Mouse (Mus musculus) hindbrain, embryonic 13.5 days (tissue): ENCODE data around the gene March6. TPM values are rescaled to one million over a fixed set of nuclear protein-coding genes. Genes with fewer than 3 reads are reported as not detected.

ENCODE experiments used
- ATAC-seq: fragments of 200-750 bp; cut with Nextera tagmentation; 2 replicates; pipeline ENCODE4 v1.8.0; 2017; ENCODE audit warnings: moderate TSS enrichment; ENCODE audit not compliant: low FRiP score
- H3K27ac ChIP-seq: fragments of 300-500 bp; sonication (generic); 2 replicates; pipeline ENCODE4 v1.5.1; 2015; ENCODE audit warnings: inconsistent platforms, mild to moderate bottlenecking, moderate library complexity
- H3K27me3 ChIP-seq: fragments of 300-500 bp; sonication (generic); 2 replicates; pipeline ENCODE4 v1.6.1; 2015; ENCODE audit warnings: mild to moderate bottlenecking, inconsistent platforms
- H3K36me3 ChIP-seq: fragments of 300-500 bp; sonication (generic); 2 replicates; pipeline ENCODE4 v1.6.1; 2015; ENCODE audit warnings: mild to moderate bottlenecking, inconsistent platforms
- H3K4me1 ChIP-seq: fragments of 300-500 bp; sonication (generic); replicated peaks from 2 replicates; pipeline ENCODE4 v1.6.1; 2015; ENCODE audit warnings: inconsistent platforms
- H3K4me2 ChIP-seq: fragments of 300-500 bp; sonication (generic); 2 replicates; pipeline ENCODE4 v1.6.1; 2015; ENCODE audit warnings: inconsistent platforms, mild to moderate bottlenecking, moderate library complexity
- H3K4me3 ChIP-seq: fragments of 300-500 bp; sonication (generic); 2 replicates; pipeline ENCODE4 v1.5.1; 2015; ENCODE audit warnings: mild to moderate bottlenecking, inconsistent platforms
- H3K9ac ChIP-seq: fragments of 300-500 bp; sonication (generic); 2 replicates; pipeline ENCODE4 v1.6.1; 2015; ENCODE audit warnings: mild to moderate bottlenecking, inconsistent platforms
- H3K9me3 ChIP-seq: fragments of 300-500 bp; sonication (generic); 2 replicates; pipeline ENCODE4 v1.6.1; 2016; ENCODE audit warnings: inconsistent platforms
- WGBS: fragments of 180-500 bp; shearing (Covaris S2); methylation state at CpG from one replicate; pipeline ENCODE4 v1.1.7; 2015; 5-methylcytosine and 5-hydroxymethylcytosine counted together
- polyA plus RNA-seq: library from polyadenylated mRNA; unstranded; fragments of >200 nt; fragmentation: Nextera tagmentation; extraction: Ambion mirVana; gene quantifications from 2 replicates; pipeline ENCODE4 v1.2.1, GENCODE M21; 2015

March6 gene
- polyA plus RNA-seq, 1 experiment from 2014 or later: 69.6 TPM

DNA sequence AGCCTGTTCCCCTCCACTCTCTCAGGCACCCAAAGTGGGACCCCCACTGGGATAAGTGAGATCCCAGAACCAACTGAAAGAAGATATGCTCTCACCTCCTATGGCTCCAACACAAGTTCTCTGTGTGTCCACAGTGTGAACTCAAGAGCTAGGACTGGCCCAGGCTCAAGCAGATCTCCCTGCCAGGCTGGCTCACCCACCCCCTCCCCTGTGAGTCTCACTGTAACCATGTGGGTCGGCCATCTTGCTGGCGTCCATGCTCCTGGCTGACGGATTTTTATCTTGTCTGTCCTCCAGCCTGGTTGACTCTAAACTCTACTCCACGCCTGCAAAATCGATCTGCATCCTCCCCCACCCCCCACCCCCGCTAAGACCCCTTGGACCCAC, 113.5 kb downstream of the March6 start:
- Histone ChIP-seq H3K9ac (no peak overlapping the region), H3K4me2 (no peak overlapping the region), H3K27ac (0 out of 2 replicates have a peak overlapping the region, but pooled peaks have one; percentile 40), H3K36me3 (no peaks in the 10 kb centered on the region), H3K4me1 (no peaks in the 10 kb centered on the region), H3K4me3 (no peak overlapping the region), H3K27me3 (no peaks in the 10 kb centered on the region), H3K9me3 (no peaks in the 10 kb centered on the region)
- WGBS: 68% methylated on average over 6 of the region's 6 CpGs
- no peak; the same call in 1 of the 2 replicates for ATAC-seq

DNA sequence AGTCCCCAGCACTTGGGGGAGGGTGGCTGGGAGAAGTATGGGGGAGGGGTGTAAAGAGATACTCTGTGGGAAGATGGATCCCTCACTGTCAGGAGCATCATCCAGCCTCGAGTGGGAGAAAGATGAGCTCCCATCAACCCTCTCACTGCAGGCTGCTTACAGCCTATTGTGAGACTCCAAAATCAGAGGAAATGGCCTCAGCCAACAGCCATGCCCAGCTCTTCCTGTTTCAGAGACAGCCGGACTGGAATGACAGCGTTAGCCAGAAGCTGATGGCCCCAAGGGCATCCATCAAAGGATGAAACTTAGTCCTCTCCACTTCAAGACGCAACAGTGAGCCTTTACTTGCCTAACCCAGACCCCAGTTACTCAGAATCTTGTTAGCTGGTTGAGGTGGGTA, 115.7 kb downstream of the March6 start:
- Histone ChIP-seq H3K4me3 (no peak overlapping the region), H3K27me3 (no peaks in the 10 kb centered on the region), H3K4me2 (no peak overlapping the region), H3K27ac (no peak overlapping the region), H3K36me3 (no peaks in the 10 kb centered on the region), H3K9ac (no peak overlapping the region), H3K9me3 (no peaks in the 10 kb centered on the region), H3K4me1 (no peaks in the 10 kb centered on the region)
- WGBS: 74% methylated on average over 4 of the region's 4 CpGs
- ATAC-seq: no peak

DNA sequence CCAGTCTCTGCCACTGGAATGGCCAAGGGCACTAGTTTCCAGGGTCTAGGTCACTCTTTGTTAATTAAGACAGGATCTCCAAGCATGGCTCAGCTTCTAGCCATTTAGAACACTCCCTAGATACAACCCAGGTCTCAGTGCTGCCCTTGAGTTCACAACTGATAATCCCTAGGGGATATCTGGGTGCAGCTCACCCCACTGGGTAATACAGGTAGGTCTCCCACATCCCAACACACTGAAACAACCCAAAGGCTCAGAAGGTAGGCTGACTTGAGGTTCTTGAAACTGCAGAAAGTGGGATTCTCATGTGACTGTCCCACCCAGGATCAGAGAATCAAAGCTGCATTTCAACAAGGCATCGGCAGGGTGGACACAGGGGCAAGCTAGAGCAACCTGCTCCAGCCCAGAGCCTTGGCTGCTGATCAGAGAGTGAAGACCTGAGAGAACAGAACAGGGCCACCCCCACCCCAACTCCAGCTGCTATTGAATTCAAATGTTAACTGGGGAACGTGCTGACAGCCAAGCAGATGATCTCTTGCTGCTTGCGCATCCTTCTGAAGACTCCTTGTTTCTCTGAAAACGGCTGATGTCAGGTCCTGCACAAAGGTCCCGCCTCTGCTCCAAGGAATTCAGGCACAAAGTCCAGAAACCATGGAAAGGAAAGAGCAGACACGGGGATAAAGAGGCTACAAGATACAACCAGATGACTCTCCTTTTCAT, 116.5 kb downstream of the March6 start:
- ATAC-seq: no peak
- Histone ChIP-seq H3K27me3 (no peaks in the 10 kb centered on the region), H3K4me3 (no peak overlapping the region), H3K9ac (no peak overlapping the region), H3K9me3 (no peaks in the 10 kb centered on the region), H3K36me3 (no peaks in the 10 kb centered on the region), H3K27ac (no peak overlapping the region), H3K4me1 (no peaks in the 10 kb centered on the region), H3K4me2 (no peak overlapping the region)
- 35% methylated on average over 6 of the region's 6 CpGs for WGBS

DNA sequence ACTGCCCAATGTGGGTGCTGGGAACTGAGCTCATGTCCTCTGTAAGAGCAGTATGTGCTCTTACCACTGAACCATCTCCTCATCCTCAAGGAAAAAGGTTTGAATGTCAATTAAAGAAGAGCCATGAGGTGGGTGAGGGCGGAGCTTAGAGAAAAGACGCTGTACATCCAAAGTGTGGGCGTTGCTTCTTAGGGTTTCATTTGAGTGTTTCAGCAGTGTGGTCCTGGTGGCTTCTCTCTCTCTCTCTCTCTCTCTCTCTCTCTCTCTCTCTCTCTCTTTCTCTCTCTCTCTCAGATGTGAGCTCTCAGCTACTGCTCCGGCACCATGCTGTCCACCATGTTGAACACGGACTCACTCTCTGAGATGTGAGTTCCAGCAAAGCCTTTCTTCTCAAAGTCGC, 117.2 kb downstream of the March6 start:
- Histone ChIP-seq H3K4me1 (no peaks in the 10 kb centered on the region), H3K36me3 (no peaks in the 10 kb centered on the region), H3K4me2 (no peak overlapping the region), H3K9me3 (no peaks in the 10 kb centered on the region), H3K4me3 (no peak overlapping the region), H3K27me3 (no peaks in the 10 kb centered on the region), H3K27ac (no peak overlapping the region), H3K9ac (no peak overlapping the region)
- WGBS: 88% methylated on average over 6 of the region's 6 CpGs
- no peak for ATAC-seq

DNA sequence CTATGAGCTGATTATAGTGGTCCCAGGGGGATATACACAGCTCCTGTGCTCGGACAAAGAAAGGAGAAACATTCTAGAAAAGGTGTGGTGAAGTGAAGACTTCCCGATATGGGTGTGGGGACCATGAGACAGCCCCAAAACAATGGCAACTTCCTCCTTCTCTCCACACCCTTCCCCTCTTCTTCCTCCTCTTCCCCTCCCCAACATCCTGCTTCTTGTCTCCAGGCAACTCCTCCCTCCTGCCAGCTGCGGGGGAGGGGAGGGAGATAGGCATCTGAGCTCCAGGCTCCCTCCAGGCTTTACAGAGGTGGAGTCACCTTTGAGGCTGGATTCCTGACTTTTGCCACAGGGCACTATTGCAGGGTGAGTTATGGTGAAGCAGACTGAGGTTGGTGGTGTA, 117.9 kb downstream of the March6 start:
- Histone ChIP-seq H3K27ac (no peak overlapping the region), H3K9me3 (no peaks in the 10 kb centered on the region), H3K36me3 (no peaks in the 10 kb centered on the region), H3K4me3 (no peak overlapping the region), H3K9ac (no peak overlapping the region), H3K4me2 (no peak overlapping the region), H3K4me1 (no peaks in the 10 kb centered on the region), H3K27me3 (no peaks in the 10 kb centered on the region)
- 57% methylated on average over 3 of the region's 3 CpGs for WGBS
- no peak for ATAC-seq

- no peak overlapping the region for H3K9ac ChIP-seq
- no peaks in the 10 kb centered on the region for H3K4me1 ChIP-seq
- WGBS: 88% methylated on average over 6 of the region's 6 CpGs
- H3K36me3 ChIP-seq: no peaks in the 10 kb centered on the region
- H3K4me3 ChIP-seq: no peak overlapping the region
- no peaks in the 10 kb centered on the region for H3K9me3 ChIP-seq
- no peak overlapping the region for H3K4me2 ChIP-seq
- no peak overlapping the region for H3K27ac ChIP-seq
- no peaks in the 10 kb centered on the region for H3K27me3 ChIP-seq
- no peak for ATAC-seq
Observed at GRCm38 (mm10) chr15:31412436-31412835, 118.4 kb downstream of the March6 start.

DNA sequence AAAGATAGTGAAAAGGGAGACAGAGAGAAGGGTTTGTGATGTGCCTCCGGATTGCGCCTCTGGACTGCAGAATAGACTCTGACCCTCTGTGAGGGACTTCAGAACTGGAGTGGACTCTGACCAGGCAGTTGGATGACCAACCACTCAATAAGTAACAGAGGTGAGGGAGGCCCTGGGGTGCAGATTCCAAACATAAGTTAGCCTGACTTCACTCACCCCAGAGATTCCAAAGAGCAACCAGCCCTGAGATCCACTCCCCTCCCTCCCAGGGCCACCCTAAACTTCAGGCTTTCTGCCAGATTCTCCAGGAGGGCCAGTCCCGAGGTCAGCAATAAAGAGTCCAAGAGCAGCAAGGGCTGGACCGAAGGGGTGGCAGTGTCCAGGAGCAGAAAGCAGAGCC, 123.4 kb downstream of the March6 start:
- no peak for ATAC-seq
- WGBS: 81% methylated on average over 4 of the region's 4 CpGs
- Histone ChIP-seq H3K27ac (no peak overlapping the region), H3K4me3 (no peak overlapping the region), H3K27me3 (0 out of 2 replicates have a peak, but pooled peaks cover 2% of the 10 kb centered on the region), H3K36me3 (no peaks in the 10 kb centered on the region), H3K9me3 (no peaks in the 10 kb centered on the region), H3K4me2 (no peak overlapping the region), H3K4me1 (peaks cover 8% of the 10 kb centered on the region), H3K9ac (no peak overlapping the region)

GRCm38 (mm10) chr15:31406881-31407280, 124.0 kb downstream of the March6 start:
- Histone ChIP-seq H3K27ac (no peak overlapping the region), H3K36me3 (no peaks in the 10 kb centered on the region), H3K9ac (no peak overlapping the region), H3K27me3 (0 out of 2 replicates have a peak, but pooled peaks cover 2% of the 10 kb centered on the region), H3K4me2 (no peak overlapping the region), H3K4me1 (peaks cover 15% of the 10 kb centered on the region), H3K9me3 (no peaks in the 10 kb centered on the region), H3K4me3 (no peak overlapping the region)
- 87% methylated on average over 5 of the region's 5 CpGs for WGBS
- no peak for ATAC-seq

Other genes starting within 250 kb of the March6 start
- 0.71 and 1.5 TPM in 2 replicates for gene Ankrd33b, start 163.3 kb downstream of the March6 start, polyA plus RNA-seq
- 1.4 and 2.5 TPM in 2 replicates for gene Ropn1l, start 77.3 kb downstream of the March6 start, polyA plus RNA-seq
- 5.9 and 6.1 TPM in 2 replicates for gene Cmbl, start 34.3 kb upstream of the March6 start, polyA plus RNA-seq
- gene Cct5, start 70.8 kb upstream of the March6 start, polyA plus RNA-seq: 509 and 525 TPM in 2 replicates
- 11.2 and 11.5 TPM in 2 replicates for gene Fam173b, start 70.8 kb upstream of the March6 start, polyA plus RNA-seq